Mouse (Mus musculus) bone marrow, adult 2 months (tissue): ENCODE results near the gene Neurl2. TPM values are rescaled to one million over a fixed set of nuclear protein-coding genes. Genes with fewer than 3 reads are reported as not detected.
A peak's percentile ranks its signal among the peaks of the same experiment; 100 is the strongest.

Source experiments
- H3K27ac ChIP-seq: fragments of 200-500 bp; 2 replicates; pipeline ENCODE4 v1.5.1; 2012; ENCODE audit warnings: low read depth, mild to moderate bottlenecking, control low read depth, inconsistent platforms, low read length; ENCODE audit not compliant: control insufficient read depth, poor library complexity, insufficient read depth
- H3K4me1 ChIP-seq: fragments of 200-500 bp; 2 replicates; pipeline ENCODE4 v1.6.1; 2011; ENCODE audit warnings: low read length; ENCODE audit not compliant: control insufficient read depth, insufficient read depth
- H3K4me3 ChIP-seq: fragments of 200-500 bp; replicated peaks from 2 replicates; pipeline ENCODE3; 2011; ENCODE audit warnings: mild to moderate bottlenecking, low read depth, low read length, control low read depth; ENCODE audit not compliant: control insufficient read depth
- CTCF ChIP-seq: fragments of 200-500 bp; IDR thresholded peaks from 2 replicates; pipeline ENCODE4 v1.5.1; 2011; ENCODE audit warnings: low read length, control low read depth; ENCODE audit not compliant: control insufficient read depth, insufficient read depth
- POLR2A ChIP-seq: fragments of 200-500 bp; IDR thresholded peaks from 2 replicates; pipeline ENCODE4 v1.6.1; 2011; ENCODE audit warnings: low read depth, mild to moderate bottlenecking, control low read depth, low read length, borderline replicate concordance; ENCODE audit not compliant: control insufficient read depth
- WGBS: fragments of 180-500 bp; shearing (Covaris S2); methylation state at CpG from one replicate; pipeline ENCODE4 v1.1.7; 2018; 5-methylcytosine and 5-hydroxymethylcytosine counted together
- polyA plus RNA-seq: library from polyadenylated mRNA; stranded (reverse); fragments of >200 nt; gene quantifications from 2 replicates; pipeline ENCODE4 v1.2.4, GENCODE M21; 2011; ENCODE audit warnings: low replicate concordance; ENCODE audit not compliant: missing spikeins, insufficient read depth, insufficient read length

The Neurl2 gene
- polyA plus RNA-seq, 1 experiment, result not detected

DNA sequence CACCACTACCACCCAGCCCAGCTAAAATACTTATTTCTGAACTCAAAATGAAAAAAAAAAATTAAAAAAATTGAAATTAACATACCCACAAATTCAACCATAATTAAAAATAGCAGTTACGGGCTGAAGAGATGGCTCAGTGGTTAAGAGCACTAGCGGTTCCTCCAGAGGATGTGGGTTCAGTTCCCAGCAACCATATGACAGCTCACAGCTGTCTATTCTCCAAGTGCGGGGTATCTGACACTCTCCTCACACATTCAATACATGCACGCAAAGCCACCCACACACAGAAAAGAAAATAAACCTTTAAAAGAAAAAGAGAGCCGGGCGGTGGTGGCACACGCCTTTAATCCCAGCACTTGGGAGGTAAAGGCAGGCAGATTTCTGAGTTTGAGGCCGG is 16.8 kb upstream of the Neurl2 start:
- Histone ChIP-seq H3K27ac (no peak overlapping the region), H3K4me1 (no peaks in the 10 kb centered on the region; the same call in none of the 2 replicates), H3K4me3 (no peak overlapping the region)
- TF ChIP-seq POLR2A, result no peak
- TF ChIP-seq CTCF, result no peak
- 55% methylated on average over 8 of the region's 8 CpGs for WGBS

DNA sequence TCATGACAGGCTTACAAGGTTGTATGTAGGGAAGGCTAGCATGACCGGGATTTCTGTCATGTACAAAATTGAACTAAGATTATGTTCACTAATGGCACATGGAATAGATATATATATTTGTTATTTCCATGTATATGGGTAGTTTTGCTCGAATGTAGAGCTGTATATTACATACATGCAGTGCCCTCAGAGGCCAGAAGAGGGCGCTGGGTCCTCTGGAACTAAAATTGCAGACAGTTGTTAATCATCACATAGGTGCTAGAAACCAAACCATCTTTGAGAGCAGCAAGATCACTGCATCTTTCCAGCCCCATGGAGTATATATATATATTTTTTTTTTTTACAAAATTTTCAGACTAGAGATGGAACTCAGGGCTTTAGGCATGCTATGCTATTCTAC is 12.5 kb upstream of the Neurl2 start:
- TF ChIP-seq CTCF (peak; percentile 36; the same call in 1 of the 2 replicates), POLR2A (no peak)
- WGBS, result 44% methylated on average over 3 of the region's 3 CpGs
- Histone ChIP-seq H3K4me3 (no peak overlapping the region), H3K27ac (no peak overlapping the region), H3K4me1 (no peaks in the 10 kb centered on the region; the same call in none of the 2 replicates)

DNA sequence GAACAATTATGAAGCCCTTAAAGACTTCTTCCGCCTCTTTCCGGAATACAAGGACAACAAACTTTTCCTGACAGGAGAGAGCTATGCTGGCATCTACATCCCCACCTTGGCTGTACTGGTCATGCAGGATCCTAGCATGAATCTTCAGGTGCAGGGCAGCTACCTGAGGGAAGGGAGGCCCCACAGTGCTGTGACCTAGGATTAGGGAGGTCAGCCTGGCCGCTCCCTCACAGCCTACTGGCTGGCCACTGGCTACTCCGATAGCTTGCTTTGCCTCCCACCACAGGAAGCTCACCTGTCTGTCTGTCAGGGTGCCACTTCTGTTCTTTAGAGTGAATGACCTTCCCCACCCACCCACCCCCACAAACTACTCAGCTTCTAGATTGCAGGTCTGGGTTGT is 1.9 kb upstream of the Neurl2 start:
- 93% methylated on average over 4 of the region's 4 CpGs for WGBS
- Histone ChIP-seq H3K4me3 (no peak overlapping the region), H3K27ac (no peak overlapping the region), H3K4me1 (no peaks in the 10 kb centered on the region; the same call in 1 of the 2 replicates)
- TF ChIP-seq POLR2A, result no peak
- TF ChIP-seq CTCF, result no peak

DNA sequence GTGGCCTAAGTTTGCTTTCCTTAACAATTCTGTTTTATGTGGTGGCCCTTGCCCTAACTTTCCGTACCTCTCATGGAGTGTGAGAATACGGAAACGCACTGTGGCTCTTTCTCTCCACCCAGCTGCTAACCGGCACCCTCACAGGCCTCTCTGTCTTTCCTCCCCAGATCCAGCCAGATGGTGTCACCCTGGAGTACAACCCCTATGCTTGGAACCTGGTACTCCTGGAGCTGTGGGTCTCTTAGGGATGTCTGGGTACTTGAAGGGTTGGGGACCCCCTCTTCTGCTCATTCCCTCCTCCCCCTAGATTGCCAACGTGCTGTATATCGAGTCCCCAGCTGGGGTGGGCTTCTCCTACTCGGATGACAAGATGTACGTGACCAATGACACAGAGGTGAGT is 1.3 kb upstream of the Neurl2 start:
- WGBS, result 43% methylated on average over 8 of the region's 8 CpGs
- TF ChIP-seq POLR2A (no peak), CTCF (no peak)
- no peaks in the 10 kb centered on the region; the same call in 1 of the 2 replicates for H3K4me1 ChIP-seq
- H3K4me3 ChIP-seq, result peak overlapping the region; percentile 76
- no peak overlapping the region for H3K27ac ChIP-seq

DNA sequence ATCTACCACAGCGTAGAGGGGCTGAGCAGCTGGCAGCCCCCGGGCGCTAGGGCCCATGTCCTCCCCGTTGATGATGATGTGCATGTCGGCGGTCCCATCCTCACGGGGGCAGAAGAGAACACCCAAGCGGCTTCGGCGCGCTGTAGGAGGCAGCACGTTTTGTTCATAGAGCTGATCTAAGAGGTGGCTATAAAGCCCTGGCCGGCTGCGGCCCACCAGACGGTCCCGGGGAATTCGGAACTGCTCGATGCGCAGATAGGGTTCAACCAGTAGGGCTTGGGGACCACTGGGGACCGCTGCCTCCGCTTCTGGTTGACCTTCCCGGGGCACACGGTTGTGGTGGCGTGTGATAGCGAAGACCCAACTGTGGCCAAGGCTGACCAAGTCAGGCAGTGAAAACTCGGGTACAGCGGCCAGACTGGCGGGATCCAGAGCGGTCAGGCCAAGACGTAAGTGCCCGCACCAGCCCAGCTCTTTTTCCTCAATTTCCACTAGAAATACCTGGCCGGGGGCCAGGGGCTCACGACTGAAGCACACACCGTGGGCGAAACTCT is 431 bp downstream of the Neurl2 start, which contains the start of gene Ctsa:
Gene Ctsa (plus strand): TSS at position 126 of the 554 bp plus-strand sequence.
- peak within 1 kb of the TSS; percentile 76 for H3K4me3 ChIP-seq
- WGBS, result under 1% methylated on average over 35 of the region's 35 CpGs
- H3K27ac ChIP-seq, result peak within 1 kb of the TSS; percentile 65
- TF ChIP-seq POLR2A (peak; percentile 56; the same call in 1 of the 2 replicates), CTCF (peak; percentile 64; the same call in 1 of the 2 replicates)
- no peaks in the 10 kb centered on the region; the same call in 1 of the 2 replicates for H3K4me1 ChIP-seq

DNA sequence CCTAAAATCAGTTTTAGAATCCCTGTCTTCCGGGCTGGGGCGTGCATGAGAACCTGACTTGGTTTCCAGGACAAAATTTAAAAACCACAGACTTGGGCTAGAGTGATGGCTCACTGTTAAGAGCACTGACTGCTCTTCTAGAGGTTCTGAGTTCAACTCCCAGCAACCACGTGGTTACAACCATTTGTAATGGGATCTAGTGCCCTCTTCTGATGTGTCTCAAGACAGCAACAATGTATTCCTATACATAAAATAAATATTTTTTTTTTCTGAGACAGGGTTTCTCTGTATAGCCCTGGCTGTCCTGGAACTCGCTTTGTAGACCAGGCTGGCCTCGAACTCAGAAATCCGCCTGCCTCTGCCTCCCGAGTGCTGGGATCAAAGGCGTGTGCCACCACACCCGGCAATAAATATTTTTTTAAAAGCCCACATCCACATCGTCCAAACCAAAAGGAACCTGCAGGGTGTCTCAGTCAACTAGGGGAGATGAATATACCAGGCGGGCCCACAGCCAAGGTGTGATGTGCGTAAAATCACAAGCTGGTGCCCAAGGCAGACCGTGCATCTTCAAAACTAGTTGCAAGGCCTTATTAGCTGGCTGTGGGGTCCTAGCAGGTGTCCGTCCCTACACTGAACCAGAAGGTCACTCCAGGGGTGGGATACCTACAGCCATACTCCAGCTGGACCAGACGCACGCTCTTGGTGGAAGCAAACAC is 1.1 kb downstream of the Neurl2 start:
- TF ChIP-seq CTCF, result no peak
- no peak for TF ChIP-seq POLR2A
- H3K27ac ChIP-seq, result no peak overlapping the region
- no peaks in the 10 kb centered on the region; the same call in 1 of the 2 replicates for H3K4me1 ChIP-seq
- WGBS, result 57% methylated on average over 16 of the region's 16 CpGs
- no peak overlapping the region for H3K4me3 ChIP-seq

DNA sequence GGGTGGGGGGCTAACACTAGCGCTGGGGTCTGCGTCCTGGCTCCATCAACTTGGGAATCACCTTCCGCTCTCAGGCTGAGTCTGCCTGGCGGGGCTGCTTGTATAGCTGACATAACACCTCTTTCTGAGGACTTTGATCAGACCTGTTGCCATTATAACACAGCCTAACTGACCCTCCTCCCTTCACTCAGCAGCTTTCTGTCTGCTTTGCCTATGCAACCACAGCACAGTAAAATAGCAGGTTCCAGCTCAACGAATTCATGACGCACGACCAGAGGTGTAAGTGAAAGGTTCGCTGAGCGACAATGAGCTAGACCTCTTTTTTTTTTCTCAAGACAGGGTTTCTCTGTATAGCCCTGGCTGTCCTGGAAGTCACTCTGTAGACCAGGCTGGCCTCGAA is 2.2 kb downstream of the Neurl2 start:
- TF ChIP-seq POLR2A, result no peak
- TF ChIP-seq CTCF, result no peak
- Histone ChIP-seq H3K4me1 (no peaks in the 10 kb centered on the region; the same call in 1 of the 2 replicates), H3K27ac (no peak overlapping the region), H3K4me3 (no peak overlapping the region)
- 88% methylated on average over 10 of the region's 10 CpGs for WGBS

DNA sequence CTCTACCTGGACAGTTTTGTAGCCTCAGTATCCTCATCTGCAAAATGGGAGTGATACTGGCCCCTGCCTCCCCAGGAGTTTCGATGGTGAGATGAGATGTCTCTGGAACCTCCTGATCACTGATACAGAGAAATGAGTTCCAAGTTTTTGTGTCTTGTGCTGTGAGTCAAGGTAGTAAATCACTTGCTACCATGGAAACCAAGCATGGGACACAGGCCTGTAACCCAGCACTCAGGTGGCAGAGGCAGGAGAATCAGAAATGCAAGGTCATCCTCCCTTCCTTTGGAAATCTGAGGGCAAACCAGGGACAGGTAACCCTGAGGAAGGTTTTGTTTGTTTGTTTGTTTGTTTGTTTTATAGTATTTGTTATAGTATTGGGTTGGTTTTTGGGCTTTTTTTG is 4.2 kb downstream of the Neurl2 start:
- Histone ChIP-seq H3K4me3 (no peak overlapping the region), H3K4me1 (no peaks in the 10 kb centered on the region), H3K27ac (no peak overlapping the region)
- TF ChIP-seq POLR2A, result no peak
- no peak for TF ChIP-seq CTCF
- 88% methylated on average over 1 of the region's 1 CpGs for WGBS

DNA sequence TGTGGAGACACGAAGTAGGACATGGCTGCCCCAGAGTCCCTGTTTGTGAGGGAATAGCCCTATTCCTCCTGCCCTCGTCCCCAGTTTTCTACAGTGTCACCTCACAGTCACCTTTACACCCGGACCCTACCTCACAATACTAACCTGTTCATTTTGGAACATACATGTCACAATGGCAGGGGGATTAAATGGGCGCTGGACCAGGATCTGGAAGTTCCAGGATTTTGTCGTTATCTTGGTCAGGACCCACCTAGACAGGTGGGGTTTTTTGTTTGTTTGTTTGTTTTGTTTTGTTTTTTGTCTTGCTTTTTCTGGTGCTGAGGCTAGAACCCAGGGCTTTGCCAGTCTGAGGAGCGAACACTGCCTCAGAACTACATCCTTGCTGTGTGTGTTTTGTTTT is 4.8 kb downstream of the Neurl2 start, which contains the start of gene Spata25:
Gene Spata25 (minus strand): TSS at position 101 of the 400 bp plus-strand sequence.
- H3K4me3 ChIP-seq, result no peak within 1 kb of the TSS
- no peaks in the 10 kb centered on the region for H3K4me1 ChIP-seq
- TF ChIP-seq CTCF (no peak), POLR2A (no peak)
- peak within 1 kb of the TSS; percentile 37; the same call in 1 of the 2 replicates for H3K27ac ChIP-seq
- WGBS, result 82% methylated on average over 6 of the region's 6 CpGs
